Mouse (Mus musculus) embryonic facial prominence, embryonic 12.5 days (tissue): ENCODE results near the gene Epo. TPM values are rescaled to one million over a fixed set of nuclear protein-coding genes. Genes with fewer than 3 reads are reported as not detected.

Experiments used
- ATAC-seq: fragments of 200-750 bp; cut with Nextera tagmentation; 2 replicates; pipeline ENCODE4 v1.8.0; 2017; ENCODE audit not compliant: insufficient number of reproducible peaks, insufficient read depth, low FRiP score, low TSS enrichment
- H3K27ac ChIP-seq: fragments of 300-500 bp; sonication (generic); 2 replicates; pipeline ENCODE4 v1.5.1; 2016; ENCODE audit warnings: mild to moderate bottlenecking
- H3K27me3 ChIP-seq: fragments of 300-500 bp; sonication (generic); 2 replicates; pipeline ENCODE4 v1.6.1; 2016; ENCODE audit warnings: mild to moderate bottlenecking, moderate library complexity
- H3K36me3 ChIP-seq: fragments of 300-500 bp; sonication (generic); 2 replicates; pipeline ENCODE4 v1.6.1; 2016; ENCODE audit warnings: mild to moderate bottlenecking
- H3K4me1 ChIP-seq: fragments of 300-500 bp; sonication (generic); 2 replicates; pipeline ENCODE4 v1.6.1; 2016
- H3K4me2 ChIP-seq: fragments of 300-500 bp; sonication (generic); replicated peaks from 2 replicates; pipeline ENCODE4 v1.6.1; 2016; ENCODE audit warnings: mild to moderate bottlenecking, moderate library complexity
- H3K4me3 ChIP-seq: fragments of 300-500 bp; sonication (generic); 2 replicates; pipeline ENCODE4 v1.5.1; 2016; ENCODE audit warnings: mild to moderate bottlenecking
- H3K9ac ChIP-seq: fragments of 300-500 bp; sonication (generic); 2 replicates; pipeline ENCODE4 v1.6.1; 2016; ENCODE audit warnings: mild to moderate bottlenecking, moderate library complexity
- H3K9me3 ChIP-seq: fragments of 300-500 bp; sonication (generic); 2 replicates; pipeline ENCODE4 v1.6.1; 2016; ENCODE audit warnings: mild to moderate bottlenecking, moderate library complexity
- WGBS: fragments of 180-500 bp; shearing (Covaris S2); methylation state at CpG from one replicate; pipeline ENCODE4 v1.1.7; 2016; 5-methylcytosine and 5-hydroxymethylcytosine counted together
- polyA plus RNA-seq: library from polyadenylated mRNA; unstranded; fragments of >200 nt; fragmentation: Nextera tagmentation; extraction: Ambion mirVana; gene quantifications from 2 replicates; pipeline ENCODE4 v1.2.1, GENCODE M21; 2016

Gene Epo
- polyA plus RNA-seq, 1 experiment from 2014 or later: 0.47 TPM

DNA sequence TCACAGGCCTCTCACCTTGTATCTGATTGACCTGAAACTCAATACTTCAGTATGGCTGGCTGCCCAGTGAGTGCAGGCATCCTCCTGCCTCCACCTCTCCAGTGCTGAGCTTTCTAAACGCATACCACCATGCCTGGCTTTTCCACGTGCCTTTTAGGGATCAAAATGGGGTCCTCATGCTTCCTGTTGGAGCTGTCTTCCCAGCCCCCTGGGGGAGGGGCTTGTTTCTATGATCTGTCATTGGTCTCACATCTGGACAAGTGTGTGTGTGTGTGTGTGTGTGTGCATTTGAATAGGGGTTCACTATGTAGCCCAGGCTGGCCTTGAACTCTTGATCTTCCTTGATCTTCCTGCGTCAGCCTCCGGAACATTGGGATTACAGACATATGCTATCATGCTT, 4.4 kb upstream of the Epo start:
- no peak overlapping the region for H3K9ac ChIP-seq
- WGBS: 55% methylated on average over 4 of the region's 4 CpGs
- no peaks in the 10 kb centered on the region for H3K4me1 ChIP-seq
- no peak for ATAC-seq
- no peaks in the 10 kb centered on the region for H3K9me3 ChIP-seq
- H3K4me3 ChIP-seq: no peak overlapping the region
- no peak overlapping the region for H3K27ac ChIP-seq
- no peaks in the 10 kb centered on the region for H3K27me3 ChIP-seq
- H3K36me3 ChIP-seq: no peaks in the 10 kb centered on the region
- no peak overlapping the region for H3K4me2 ChIP-seq

DNA sequence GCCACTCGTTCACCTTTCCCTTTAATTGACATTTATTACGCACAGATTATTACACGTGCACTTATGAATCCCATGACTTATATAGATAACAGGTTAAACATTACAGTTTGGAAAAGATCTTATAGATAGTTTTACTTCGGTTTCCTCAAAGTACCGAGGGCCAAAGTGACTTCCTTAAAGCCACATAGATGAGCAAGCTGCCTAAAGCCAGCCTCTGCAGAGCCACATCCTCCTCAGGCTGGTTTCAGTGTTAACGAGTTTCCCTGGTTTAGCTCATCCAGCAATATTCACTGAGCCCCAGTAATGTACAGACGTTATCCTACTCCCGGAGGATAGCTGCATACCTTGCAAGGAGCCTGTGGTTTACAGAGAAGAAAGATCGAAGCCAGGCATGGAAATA, 2.3 kb upstream of the Epo start:
- Histone ChIP-seq H3K9me3 (no peaks in the 10 kb centered on the region), H3K4me1 (peaks cover 4% of the 10 kb centered on the region; the same call in 1 of the 2 replicates), H3K4me2 (no peak overlapping the region), H3K27ac (no peak overlapping the region), H3K36me3 (no peaks in the 10 kb centered on the region), H3K9ac (no peak overlapping the region), H3K27me3 (no peaks in the 10 kb centered on the region), H3K4me3 (no peak overlapping the region)
- 83% methylated on average over 9 of the region's 9 CpGs for WGBS
- no peak for ATAC-seq

DNA sequence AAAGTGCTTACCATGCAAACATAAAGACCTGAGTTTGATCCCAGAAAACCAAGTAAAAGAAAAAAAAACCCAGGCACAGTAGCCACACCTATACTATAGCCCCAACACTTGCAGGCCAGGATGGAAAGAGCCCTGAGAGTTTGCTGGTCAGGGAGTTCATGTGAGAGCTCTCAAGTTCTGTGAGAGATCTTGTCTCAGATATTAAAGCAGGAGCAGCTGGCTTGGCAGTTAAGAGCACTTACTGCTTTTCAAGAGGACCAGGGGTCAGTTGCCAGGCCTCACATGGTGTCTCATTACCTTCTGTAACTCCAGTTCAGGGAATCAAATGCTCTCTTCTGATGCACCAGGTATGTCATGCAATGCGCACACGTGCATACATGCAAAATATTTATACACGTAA, 1.7 kb upstream of the Epo start:
- no peaks in the 10 kb centered on the region for H3K9me3 ChIP-seq
- no peak overlapping the region for H3K27ac ChIP-seq
- H3K9ac ChIP-seq: no peak overlapping the region
- no peaks in the 10 kb centered on the region for H3K27me3 ChIP-seq
- peaks cover 9% of the 10 kb centered on the region for H3K4me1 ChIP-seq
- ATAC-seq: no peak
- WGBS: 97% methylated on average over 3 of the region's 3 CpGs
- no peak overlapping the region for H3K4me2 ChIP-seq
- H3K4me3 ChIP-seq: no peak overlapping the region
- peaks cover 5% of the 10 kb centered on the region for H3K36me3 ChIP-seq

DNA sequence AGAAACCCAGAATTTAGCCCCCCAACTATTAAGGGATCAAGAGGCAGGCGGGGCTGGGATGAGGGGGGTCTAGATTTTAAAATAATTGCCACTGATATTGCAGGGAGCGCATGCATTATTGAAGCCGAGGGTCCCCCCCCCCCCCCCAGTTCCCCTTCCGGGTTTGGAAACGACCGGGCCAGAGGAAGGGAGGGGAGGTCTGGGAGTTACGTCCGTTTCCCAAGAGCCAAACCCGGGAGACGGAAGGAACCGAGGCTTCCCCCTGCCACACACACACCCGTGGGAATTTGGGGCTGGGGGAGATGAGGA, 280 bp downstream of the Epo start:
- Histone ChIP-seq H3K9me3 (no peaks in the 10 kb centered on the region), H3K27me3 (no peaks in the 10 kb centered on the region), H3K4me2 (peak overlapping the region; percentile 96), H3K27ac (peak overlapping the region; percentile 94), H3K36me3 (peaks cover 25% of the 10 kb centered on the region), H3K4me1 (peaks cover 12% of the 10 kb centered on the region), H3K4me3 (peak overlapping the region; percentile 78), H3K9ac (peak overlapping the region; percentile 91)
- ATAC-seq: no peak; the same call in 1 of the 2 replicates
- WGBS: under 1% methylated on average over 12 of the region's 12 CpGs

DNA sequence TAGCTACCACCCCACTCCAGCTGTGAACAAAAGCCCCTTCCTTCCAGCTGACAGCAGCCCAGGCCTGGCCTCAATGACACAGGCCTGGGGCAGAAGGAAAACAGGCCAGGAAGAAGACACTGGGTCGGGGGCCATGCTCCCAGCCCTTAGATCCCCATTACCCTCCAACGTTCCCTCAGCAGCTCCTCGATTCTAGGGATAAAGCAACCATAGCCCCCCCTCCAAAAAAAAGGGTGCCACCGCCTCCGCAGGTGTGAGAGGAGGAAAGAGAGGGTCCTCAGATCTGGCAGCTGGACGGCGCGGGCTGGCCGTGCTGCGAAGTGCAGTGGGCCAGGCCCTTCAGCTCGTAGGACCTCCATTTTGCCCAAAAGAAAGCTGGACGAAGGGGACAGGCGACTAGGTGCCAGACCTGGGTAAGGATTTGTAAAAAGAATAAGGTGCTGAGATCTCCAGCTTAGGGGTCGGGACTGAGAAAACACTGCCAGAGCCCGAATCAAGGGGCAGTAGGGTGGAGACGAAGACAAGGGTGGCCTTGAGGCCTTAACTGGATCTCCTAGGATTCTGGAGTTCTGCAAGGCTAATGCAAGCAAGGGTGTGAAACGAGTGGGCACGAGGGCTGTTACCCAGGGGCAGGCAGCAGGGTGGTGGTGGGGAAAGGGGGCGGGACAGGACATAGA, 773 bp downstream of the Epo start:
- Histone ChIP-seq H3K27ac (peak overlapping the region; percentile 94), H3K9me3 (no peaks in the 10 kb centered on the region), H3K36me3 (peaks cover 30% of the 10 kb centered on the region), H3K4me3 (peak overlapping the region; percentile 78), H3K4me1 (peaks cover 12% of the 10 kb centered on the region), H3K4me2 (peak overlapping the region; percentile 96), H3K9ac (peak overlapping the region; percentile 91), H3K27me3 (no peaks in the 10 kb centered on the region)
- ATAC-seq: no peak
- under 1% methylated on average over 19 of the region's 19 CpGs for WGBS

DNA sequence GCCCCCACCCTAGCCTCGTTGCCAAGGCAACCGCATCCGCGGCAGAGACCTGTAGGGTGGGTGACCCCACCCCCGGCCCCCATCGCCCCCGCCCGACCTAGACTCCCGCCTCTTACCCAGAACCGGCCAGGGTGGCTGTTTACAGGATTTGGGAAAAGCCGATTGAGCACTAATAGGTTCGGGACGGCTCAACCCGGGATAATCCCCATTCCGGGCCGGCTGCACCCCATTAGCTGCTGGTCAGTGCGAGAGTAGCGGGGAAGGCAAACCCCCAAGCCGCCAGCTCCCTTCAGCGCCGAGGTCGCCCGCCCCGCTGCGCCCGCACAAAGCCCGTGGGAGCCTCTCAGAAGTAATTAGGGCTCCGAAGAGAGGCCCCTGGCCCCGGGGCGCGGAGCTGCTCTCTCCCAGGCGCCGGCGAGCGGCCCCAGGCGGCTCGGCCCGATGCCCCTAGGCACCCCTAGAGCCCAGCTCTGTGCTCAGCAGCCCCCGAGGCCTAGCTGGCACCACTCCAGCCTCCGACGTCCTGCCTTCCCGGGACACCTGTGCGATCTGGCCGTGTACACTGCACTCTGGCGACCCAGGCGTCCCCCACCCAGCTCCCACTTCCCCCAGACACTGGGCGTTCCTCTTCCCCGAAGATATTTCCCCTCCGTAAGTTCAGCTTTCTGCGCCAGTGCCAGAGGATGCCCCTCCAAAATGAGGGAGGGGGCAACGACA, 1.5 kb downstream of the Epo start:
- peak overlapping the region; percentile 94 for H3K27ac ChIP-seq
- no peaks in the 10 kb centered on the region for H3K9me3 ChIP-seq
- ATAC-seq: 0 out of 2 replicates have a peak, but pooled peaks have one; percentile 4
- peaks cover 36% of the 10 kb centered on the region for H3K36me3 ChIP-seq
- H3K4me3 ChIP-seq: peak overlapping the region; percentile 78
- H3K27me3 ChIP-seq: no peaks in the 10 kb centered on the region
- WGBS: under 1% methylated on average over 51 of the region's 51 CpGs
- H3K4me1 ChIP-seq: peaks cover 12% of the 10 kb centered on the region
- peak overlapping the region; percentile 96 for H3K4me2 ChIP-seq
- peak overlapping the region; percentile 91 for H3K9ac ChIP-seq

DNA sequence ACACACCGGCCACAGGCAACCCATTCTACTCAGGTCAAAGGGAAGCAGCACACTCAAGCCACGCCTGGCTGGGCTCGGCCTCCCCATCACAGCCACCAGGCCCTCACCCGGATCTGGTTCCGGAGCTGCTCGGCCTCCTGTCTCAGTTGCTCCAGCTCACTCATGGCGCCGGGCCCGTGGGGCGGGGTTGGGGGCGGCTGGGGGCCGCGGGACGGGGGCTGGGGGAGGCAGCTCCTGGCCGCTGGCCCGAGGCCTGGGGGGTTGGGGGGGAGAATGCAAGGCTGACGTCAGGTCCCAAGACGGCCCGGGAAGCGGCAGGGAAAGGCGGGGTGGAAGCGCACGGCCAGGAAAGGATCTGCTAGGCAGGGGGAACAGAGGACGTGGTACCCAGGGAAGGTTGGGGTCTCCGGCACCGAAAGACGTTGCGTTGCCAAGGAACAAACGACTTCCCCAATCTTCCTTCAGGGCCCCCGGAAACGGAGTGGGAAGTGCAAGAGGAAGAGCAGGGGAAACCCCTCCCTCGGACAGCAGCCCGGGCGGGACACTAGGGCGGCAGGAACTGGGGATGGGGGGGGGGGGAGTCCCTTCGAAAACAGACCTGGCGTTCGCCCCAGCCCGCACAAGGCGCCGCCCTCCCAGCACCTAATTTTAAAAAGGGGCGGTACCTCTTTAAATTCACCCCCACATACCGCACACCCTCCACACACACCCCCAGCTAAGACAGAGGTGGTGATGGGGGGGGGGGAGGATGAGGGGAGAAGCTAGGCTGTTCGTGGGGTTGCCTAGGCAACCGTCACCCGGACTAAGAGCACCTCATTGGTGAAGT, 2.2 kb downstream of the Epo start:
- Histone ChIP-seq H3K4me2 (peak overlapping the region; percentile 96), H3K4me1 (peaks cover 12% of the 10 kb centered on the region), H3K36me3 (peaks cover 42% of the 10 kb centered on the region)

DNA sequence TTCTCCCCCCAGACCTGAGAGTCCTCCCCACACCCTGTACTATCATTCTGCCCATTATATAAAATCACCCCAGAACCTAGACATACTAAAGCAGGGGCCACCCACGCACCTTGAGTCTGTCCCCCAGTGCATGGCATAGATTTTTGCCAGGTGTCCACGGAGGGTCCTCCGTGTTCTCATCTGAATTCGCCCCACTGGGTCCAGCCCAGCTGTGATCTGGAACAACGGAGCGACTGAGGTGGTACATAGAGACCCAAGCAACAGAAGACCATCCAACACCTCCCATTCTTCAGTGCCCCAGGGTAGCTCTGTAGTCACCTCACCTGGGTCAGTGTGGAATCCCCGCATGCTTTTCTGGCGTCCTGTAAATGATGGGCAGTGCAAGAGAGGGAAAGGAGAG, 3.0 kb downstream of the Epo start:
- Histone ChIP-seq H3K9ac (peak overlapping the region; percentile 91), H3K4me3 (peak overlapping the region; percentile 78), H3K4me1 (peaks cover 12% of the 10 kb centered on the region), H3K27ac (peak overlapping the region; percentile 94), H3K4me2 (peak overlapping the region; percentile 96), H3K36me3 (peaks cover 50% of the 10 kb centered on the region), H3K9me3 (no peaks in the 10 kb centered on the region), H3K27me3 (no peaks in the 10 kb centered on the region)
- ATAC-seq: no peak
- 76% methylated on average over 8 of the region's 8 CpGs for whole genome bisulfite sequencing

More for the DNA sequence above, 2.2 kb downstream of the Epo start:
- Histone ChIP-seq H3K27me3 (no peaks in the 10 kb centered on the region), H3K4me3 (peak overlapping the region; percentile 78), H3K9ac (peak overlapping the region; percentile 91), H3K27ac (peak overlapping the region; percentile 94), H3K9me3 (no peaks in the 10 kb centered on the region)
- WGBS: under 1% methylated on average over 46 of the region's 46 CpGs
- 0 out of 2 replicates have a peak, but pooled peaks have one; percentile 8 for ATAC-seq

DNA sequence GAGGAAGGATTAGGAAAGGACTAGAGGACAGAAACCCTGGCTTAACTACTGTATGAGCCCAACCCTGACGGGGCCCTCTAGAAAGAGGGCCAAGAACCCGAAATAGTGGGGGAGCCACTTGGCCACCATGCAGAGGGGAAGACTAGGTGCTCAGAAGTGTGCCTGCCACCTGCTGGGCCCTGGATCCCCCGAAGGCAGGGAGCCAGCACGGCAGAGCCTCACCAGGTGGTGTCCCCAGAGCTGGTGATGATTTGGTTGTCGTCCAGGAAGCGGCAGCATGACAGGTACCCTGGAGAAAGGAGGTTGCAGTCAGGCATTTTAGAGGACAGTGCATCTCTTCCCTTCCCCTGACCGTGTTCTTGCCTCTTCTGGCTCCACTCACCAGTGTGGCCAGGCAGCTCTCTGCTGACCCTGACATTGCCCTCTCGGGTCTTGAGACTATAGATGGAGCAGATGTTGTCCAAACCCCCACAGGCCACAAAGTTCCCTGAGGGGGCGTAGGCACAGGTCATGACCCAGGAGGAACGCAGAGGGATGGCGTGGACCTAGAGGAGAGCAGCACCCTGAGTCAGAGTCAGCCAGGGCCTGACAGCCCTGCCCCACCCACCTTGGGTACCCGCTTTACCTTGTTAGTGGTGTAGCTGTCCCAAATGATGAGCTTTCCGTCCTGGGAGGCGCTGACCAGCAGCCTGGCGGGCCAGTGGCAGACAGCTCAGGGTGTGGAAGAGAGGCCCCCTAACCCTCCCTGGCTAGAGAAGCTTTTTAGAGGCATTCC, 3.6 kb downstream of the Epo start:
- WGBS: 66% methylated on average over 15 of the region's 15 CpGs
- Histone ChIP-seq H3K9me3 (no peaks in the 10 kb centered on the region), H3K27me3 (no peaks in the 10 kb centered on the region), H3K9ac (no peak overlapping the region), H3K4me1 (peaks cover 12% of the 10 kb centered on the region), H3K36me3 (peaks cover 56% of the 10 kb centered on the region), H3K27ac (no peak overlapping the region), H3K4me2 (peak overlapping the region; percentile 96; the same call in 1 of the 2 replicates), H3K4me3 (0 out of 2 replicates have a peak overlapping the region, but pooled peaks have one; percentile 78)
- ATAC-seq: no peak

DNA sequence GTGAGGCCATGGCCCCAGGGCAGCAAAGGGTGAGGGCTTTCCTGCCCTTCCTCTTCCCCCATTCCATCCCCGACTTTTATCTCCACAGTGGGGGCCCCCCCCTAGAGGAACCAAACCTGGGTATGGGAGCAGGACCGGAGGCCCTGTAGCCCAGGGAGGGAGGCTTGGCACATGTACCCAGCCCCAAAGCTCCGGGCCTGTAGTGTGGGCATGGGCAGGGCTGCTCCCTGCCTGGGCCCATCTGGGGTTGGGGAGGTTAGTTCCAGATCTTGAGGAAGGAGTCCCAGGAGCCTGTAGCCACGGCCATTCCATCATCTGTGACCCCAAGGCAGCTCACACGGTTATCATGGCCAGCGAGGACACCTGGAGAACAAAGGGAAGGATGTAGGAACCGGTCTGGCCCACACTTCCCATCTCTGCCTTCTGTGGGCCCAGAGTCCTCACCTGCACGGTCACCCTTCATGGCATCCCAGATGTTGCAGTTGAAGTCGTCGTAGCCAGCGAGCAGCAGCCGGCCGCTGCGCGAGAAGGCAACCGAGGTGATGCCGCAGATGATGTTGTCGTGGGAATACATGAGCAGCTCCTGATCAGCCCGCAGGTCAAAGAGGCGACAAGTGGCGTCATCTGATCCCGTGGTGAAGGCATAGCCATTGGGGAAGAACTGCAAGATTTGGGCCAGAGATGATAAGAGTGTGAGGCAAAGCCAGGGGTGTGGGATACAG, 4.6 kb downstream of the Epo start:
- H3K9ac ChIP-seq: no peak overlapping the region
- no peak overlapping the region; the same call in 1 of the 2 replicates for H3K27ac ChIP-seq
- no peaks in the 10 kb centered on the region for H3K9me3 ChIP-seq
- no peak overlapping the region for H3K4me2 ChIP-seq
- 82% methylated on average over 22 of the region's 22 CpGs for WGBS
- ATAC-seq: no peak
- H3K4me3 ChIP-seq: no peak overlapping the region
- H3K4me1 ChIP-seq: peaks cover 12% of the 10 kb centered on the region
- H3K36me3 ChIP-seq: peaks cover 66% of the 10 kb centered on the region
- H3K27me3 ChIP-seq: no peaks in the 10 kb centered on the region
